Mouse (Mus musculus) testis, adult 2 months (tissue): Measurements from ENCODE around the gene Ndufb4.

Source experiments
- CTCF ChIP-seq: fragments of 200-500 bp; IDR thresholded peaks from 2 replicates; pipeline ENCODE4 v1.5.1; 2012; ENCODE audit warnings: low read depth, mild to moderate bottlenecking, inconsistent platforms, low read length, moderate library complexity; ENCODE audit not compliant: control insufficient read depth, insufficient read depth, insufficient replicate concordance
- POLR2A ChIP-seq: fragments of 200-500 bp; IDR thresholded peaks from 2 replicates; pipeline ENCODE4 v1.6.1; 2012; ENCODE audit warnings: low read depth, mild to moderate bottlenecking, inconsistent platforms, low read length, moderate library complexity; ENCODE audit not compliant: control insufficient read depth

DNA sequence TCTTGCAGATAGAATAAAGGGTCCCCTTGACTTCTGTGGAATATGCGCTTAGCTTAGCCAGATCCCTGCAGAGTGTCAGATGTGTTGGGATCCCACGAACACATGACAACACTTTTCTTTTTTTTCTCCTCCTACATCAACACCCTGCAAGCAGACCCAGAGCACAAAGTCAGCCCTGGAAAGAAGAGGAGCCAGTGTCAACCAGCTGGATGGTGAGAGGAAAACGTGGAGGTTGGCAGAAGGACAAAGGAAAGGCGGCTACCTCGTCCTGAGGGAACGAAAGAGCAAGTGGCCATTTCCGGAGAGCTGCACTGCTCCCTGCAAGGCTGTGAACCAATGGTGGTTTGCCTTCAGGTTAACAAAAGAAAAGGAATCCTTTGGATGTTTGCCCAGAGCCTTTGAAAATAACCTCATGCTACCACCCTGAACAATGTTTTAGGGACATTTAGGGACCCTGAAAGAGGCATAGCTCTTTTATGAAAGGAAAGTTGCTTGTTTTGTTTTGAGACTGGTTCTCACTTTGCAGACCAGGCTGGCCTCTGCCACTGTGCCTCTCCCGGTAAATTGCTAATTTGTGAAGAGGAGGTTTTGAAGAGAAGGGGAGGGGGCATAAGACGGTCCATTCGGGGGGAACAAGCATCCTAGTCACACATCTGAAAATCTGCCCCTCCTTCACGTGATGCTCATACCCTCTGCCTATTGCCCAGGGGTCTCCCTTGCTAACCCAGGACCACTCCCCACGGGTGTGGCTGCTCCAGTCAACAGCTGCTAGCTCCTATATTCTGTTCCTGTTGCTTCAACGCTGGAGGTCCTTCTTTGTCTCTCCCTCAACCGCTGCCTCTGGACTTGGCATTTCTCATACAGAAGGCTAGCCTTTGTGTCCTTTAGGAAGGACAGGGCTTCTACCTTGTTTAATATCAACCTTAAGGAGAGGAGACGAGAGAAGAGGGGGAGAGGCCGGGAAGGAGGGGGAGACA lies 29.2 kb upstream of the Ndufb4 start:
- no peak for TF ChIP-seq POLR2A
- TF ChIP-seq CTCF = no peak
